24 mouse cellular contexts compared by ENCODE assay signal in the genomic region with DNA sequence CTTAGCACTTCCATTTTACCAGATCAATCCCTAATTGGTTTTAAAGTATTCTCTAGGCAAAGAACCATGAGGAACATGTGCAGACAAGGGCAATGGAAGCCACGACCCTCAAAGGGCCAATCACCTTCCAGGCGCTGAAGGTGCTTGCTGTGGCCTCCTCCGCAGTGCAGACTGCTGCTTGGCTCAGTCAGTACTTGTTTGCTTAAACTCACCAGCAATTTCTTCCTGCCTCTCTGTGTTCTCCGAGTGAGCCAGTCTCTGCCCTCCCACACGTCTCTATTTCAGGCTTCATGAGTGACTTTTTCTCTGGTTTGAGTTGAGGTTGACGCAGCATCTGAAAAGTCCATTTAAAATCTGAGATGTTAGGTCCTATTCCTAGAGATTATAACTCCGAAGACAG. TPM values are rescaled to one million over a fixed set of nuclear protein-coding genes. Genes with fewer than 3 reads are reported as not detected.
DNase-seq lines count a peak whose midpoint lies in the region; TF ChIP-seq lines count a peak whose summit lies in the region.
"Had no signal": no experiment of that assay in that cellular context is flagged by ENCODE, and none has a peak within 500 bp of the region (broad histone marks: within the 10 kb centered on the region; RNA-seq: fewer than 3 reads in every experiment).

No protein-coding gene starts in this region.

- intact Hi-C loops in left cerebral cortex, postnatal 36 days (cut with DNase I), result no loop called here

- DNase-seq in layer of hippocampus, adult 8-10 months (ENCODE audit: low spot score in 2 of 2), result peak; percentile 36 to 44
- DNase-seq in layer of hippocampus, postnatal 14 days (ENCODE audit: low spot score in 2 of 2), result no peak
- peak; percentile 90 for DNase-seq in brain, adult 2 months (ENCODE audit: low read depth, low spot score)
- peak; percentile 75 to 81 for DNase-seq in frontal cortex, adult 2 months (ENCODE audit: extremely low spot score in 1 of 2, low spot score in 1 of 2)
- peak; percentile 68 to 70 for DNase-seq in left cerebral cortex, postnatal 36 days (ENCODE audit: low spot score in 2 of 2)
- DNase-seq in cerebellum, adult 2 months, result no peak
- no peak for DNase-seq in lung, postnatal 14 days
- DNase-seq: cerebellum, adult 9-10 months; kidney, adult 9 months; kidney, postnatal 36 days; liver, embryonic 13.5 days; lung, embryonic 14.5 days; lung, postnatal 4 days had no signal

- H3K4me3 ChIP-seq in cerebellum, adult 2 months (replicated peaks; ENCODE audit: insufficient read depth, low read depth, low read length), result no peak overlapping the region
- H3K4me3 ChIP-seq: embryonic facial prominence, embryonic 13.5 days; heart, embryonic 13.5 days; hindbrain, embryonic 13.5 days; limb, embryonic 13.5 days; liver, embryonic 13.5 days had no signal

- H3K27ac ChIP-seq in cerebellum, adult 2 months (ENCODE audit: insufficient read depth, low read length), result no peak overlapping the region
- H3K27ac ChIP-seq: embryonic facial prominence, embryonic 13.5 days; heart, embryonic 13.5 days; hindbrain, embryonic 13.5 days; limb, embryonic 13.5 days; liver, embryonic 13.5 days had no signal

- TF ChIP-seq CTCF in cerebellum, adult 2 months (IDR thresholded peaks at IDR 0.05; ENCODE audit: borderline replicate concordance, insufficient read depth, low read depth, low read length), result no peak

- H3K4me1 ChIP-seq in cerebellum, adult 2 months (ENCODE audit: control insufficient read depth, insufficient read depth, low read length), result no peaks in the 10 kb centered on the region
- H3K4me1 ChIP-seq: embryonic facial prominence, embryonic 13.5 days; heart, embryonic 13.5 days; hindbrain, embryonic 13.5 days; limb, embryonic 13.5 days; liver, embryonic 13.5 days had no signal

- no peaks in the 10 kb centered on the region for H3K27me3 ChIP-seq in cerebellum, adult 2 months (ENCODE audit: control insufficient read depth, insufficient read depth, low read length)
- H3K27me3 ChIP-seq: embryonic facial prominence, embryonic 13.5 days; heart, embryonic 13.5 days; hindbrain, embryonic 13.5 days; limb, embryonic 13.5 days; liver, embryonic 13.5 days had no signal

- no peak for TF ChIP-seq POLR2A in cerebellum, adult 2 months (IDR thresholded peaks at IDR 0.05; ENCODE audit: borderline replicate concordance, insufficient read depth, low read length)

- WGBS in cerebellum, adult 2 months, result 71% methylated on average over 7 of the region's 7 CpGs

RNA-seq across cellular contexts. Expression of a gene that starts 17.5 kb away (rescaled TPM):
- 100 to 1,000 TPM; 184 to 220 (median 198) TPM for total RNA-seq in layer of hippocampus, adult 8-10 months (2022)
- 100 to 1,000 TPM; 225 to 231 TPM for total RNA-seq in layer of hippocampus, postnatal 14 days (2021)
- polyA plus RNA-seq in frontal cortex, adult 2 months (2012; rRNA removed), result 87.6 and 92.6 TPM in 2 replicates
- total RNA-seq in left cerebral cortex, postnatal 36 days (2021), result 100 to 1,000 TPM; 189 to 204 TPM
- polyA plus RNA-seq in cerebellum, adult 2 months (2012; rRNA removed), result 97.9 and 98.9 TPM in 2 replicates

RNA-seq across cellular contexts. Expression of a gene that starts 19.9 kb away (rescaled TPM):
- total RNA-seq in layer of hippocampus, adult 8-10 months (2022), result not detected
- under 1 TPM in 1 of 2 experiments, not detected in 1; 0.18 TPM for total RNA-seq in layer of hippocampus, postnatal 14 days (2021)
- 0.06 TPM in 1 of 2 replicates, not detected in the other for polyA plus RNA-seq in frontal cortex, adult 2 months (2012; rRNA removed)
- not detected for total RNA-seq in left cerebral cortex, postnatal 36 days (2021)
- polyA plus RNA-seq in cerebellum, adult 2 months (2012; rRNA removed), result not detected in 2 replicates
- total RNA-seq: adrenal gland, postnatal 4 days; gastrocnemius, adult 8-10 months; granulocyte monocyte progenitor cell, adult 5-6 weeks; heart, postnatal 25 days had no signal
- polyA plus RNA-seq: embryonic facial prominence, embryonic 13.5 days; heart, embryonic 13.5 days; inflammation-experienced regulatory T-cells, adult 6 months; limb, embryonic 13.5 days; liver, embryonic 13.5 days; lung, embryonic 14.5 days; stomach, embryonic 16.5 days; urinary bladder, adult 2 months had no signal

RNA-seq across cellular contexts. Expression of a gene that starts 41.1 kb away (rescaled TPM):
- 10 to 100 TPM; 22.5 to 25.8 (median 24.4) TPM for total RNA-seq in layer of hippocampus, adult 8-10 months (2022)
- 10 to 100 TPM; 20.5 to 21.9 TPM for total RNA-seq in layer of hippocampus, postnatal 14 days (2021)
- 29.3 and 34.6 TPM in 2 replicates for polyA plus RNA-seq in frontal cortex, adult 2 months (2012; rRNA removed)
- 10 to 100 TPM; 19.3 to 22.8 TPM for total RNA-seq in left cerebral cortex, postnatal 36 days (2021)
- 31.7 and 40.2 TPM in 2 replicates for polyA plus RNA-seq in cerebellum, adult 2 months (2012; rRNA removed)

Comparison
In these comparisons a context has a peak if more than half of its experiments do, and no peak if none do; other contexts are left out.
1. DNase-seq: peak in layer of hippocampus, adult 8-10 months (2 of 2), brain, adult 2 months (single experiment), frontal cortex, adult 2 months (2 of 2) and left cerebral cortex, postnatal 36 days (2 of 2); none in layer of hippocampus, postnatal 14 days (0 of 2), cerebellum, adult 2 months (0 of 2) and lung, postnatal 14 days (single experiment).